Mouse (Mus musculus) intestine, embryonic 16.5 days (tissue): ENCODE measurements at regions not wholly inside any gene's neighbourhood (a gene's known extent, or its start where the extent isn't known, plus 50 kb on each side); places are given as distances from the start of the nearest gene placed in this dataset.

Experiments
- ATAC-seq: fragments of 200-750 bp; cut with Nextera tagmentation; 2 replicates; pipeline ENCODE4 v1.8.0; 2017; ENCODE audit warnings: moderate TSS enrichment, moderate library complexity
- H3K27ac ChIP-seq: fragments of 300-500 bp; sonication (generic); 2 replicates; pipeline ENCODE4 v1.5.1; 2014; ENCODE audit warnings: mild to moderate bottlenecking, low read length
- H3K27me3 ChIP-seq: fragments of 300-500 bp; sonication (generic); replicated peaks from 2 replicates; pipeline ENCODE4 v1.6.1; 2014; ENCODE audit warnings: low read length, control low read depth, mixed read lengths; ENCODE audit not compliant: control insufficient read depth, insufficient read depth
- H3K36me3 ChIP-seq: fragments of 300-500 bp; sonication (generic); 2 replicates; pipeline ENCODE4 v1.6.1; 2014; ENCODE audit warnings: low read length, control low read depth; ENCODE audit not compliant: control insufficient read depth, insufficient read depth
- H3K4me1 ChIP-seq: fragments of 300-500 bp; sonication (generic); 2 replicates; pipeline ENCODE4 v1.6.1; 2014; ENCODE audit warnings: low read length, control low read depth, mixed read lengths; ENCODE audit not compliant: control insufficient read depth, insufficient read depth
- H3K4me2 ChIP-seq: fragments of 300-500 bp; sonication (generic); 2 replicates; pipeline ENCODE4 v1.6.1; 2014; ENCODE audit warnings: low read depth, low read length, control low read depth
- H3K4me3 ChIP-seq: fragments of 300-500 bp; sonication (generic); 2 replicates; pipeline ENCODE4 v1.5.1; 2014; ENCODE audit warnings: mild to moderate bottlenecking, low read length
- H3K9ac ChIP-seq: fragments of 300-500 bp; sonication (generic); 2 replicates; pipeline ENCODE4 v1.6.1; 2014; ENCODE audit warnings: low read depth, low read length
- H3K9me3 ChIP-seq: fragments of 300-500 bp; sonication (generic); 2 replicates; pipeline ENCODE4 v1.6.1; 2016; ENCODE audit warnings: low read length, control low read depth; ENCODE audit not compliant: control insufficient read depth
- WGBS: fragments of 180-500 bp; shearing (Covaris S2); extraction: QIAGEN DNeasy Blood & Tissue Kit; methylation state at CpG from one replicate; pipeline ENCODE4 v1.1.7; 2014; 5-methylcytosine and 5-hydroxymethylcytosine counted together

DNA sequence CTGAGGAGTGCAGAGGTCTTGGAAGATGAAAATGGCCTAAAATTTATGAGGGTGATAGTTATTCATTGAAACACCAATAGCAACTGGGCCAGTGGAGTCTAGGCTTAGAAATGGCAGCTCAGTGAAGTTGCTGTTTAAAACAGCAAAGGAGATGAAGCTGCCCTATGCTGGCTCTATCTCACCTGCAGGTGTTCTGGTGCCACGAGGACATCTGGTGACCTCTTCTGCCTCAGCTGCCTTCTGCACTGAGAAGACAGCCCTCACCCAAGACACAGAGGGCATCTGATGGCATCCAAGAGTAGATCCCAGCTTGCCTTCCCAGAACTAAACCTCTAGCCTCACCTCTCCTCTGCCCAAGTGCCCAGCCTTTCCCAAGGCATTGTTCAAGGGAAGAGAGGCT lies 187.5 kb upstream of the Sdk2 start:
- 72% methylated on average over 1 of the region's 1 CpGs for WGBS
- Histone ChIP-seq H3K27ac (no peak overlapping the region), H3K4me2 (no peak overlapping the region)

DNA sequence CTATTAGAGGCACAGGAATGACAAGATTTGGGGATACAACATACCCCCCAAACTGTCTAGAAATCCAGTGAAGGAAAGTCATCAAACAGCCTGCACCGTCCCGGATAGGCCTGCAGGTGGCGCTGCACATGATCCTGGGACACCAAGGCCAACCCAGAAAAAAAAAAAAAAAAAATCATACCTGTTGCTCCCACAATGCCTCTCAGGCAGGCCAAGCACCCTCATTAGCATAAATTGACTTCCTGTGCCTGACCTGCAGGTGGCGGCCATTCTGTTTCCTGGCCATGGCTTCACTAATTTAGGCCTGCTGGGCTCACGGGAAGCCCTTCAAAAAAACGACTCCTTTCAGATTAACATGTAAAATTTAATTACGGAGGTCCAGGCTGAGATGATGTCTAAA lies 184.8 kb upstream of the Sdk2 start:
- no peaks in the 10 kb centered on the region for H3K9me3 ChIP-seq
- no peak for ATAC-seq
- no peak overlapping the region for H3K4me2 ChIP-seq
- H3K4me1 ChIP-seq = no peaks in the 10 kb centered on the region
- H3K36me3 ChIP-seq = no peaks in the 10 kb centered on the region
- 85% methylated on average over 7 of the region's 7 CpGs for whole genome bisulfite sequencing
- no peak overlapping the region for H3K27ac ChIP-seq
- H3K27me3 ChIP-seq = 0 out of 2 replicates have a peak, but pooled peaks cover 2% of the 10 kb centered on the region
- no peak overlapping the region for H3K4me3 ChIP-seq
- H3K9ac ChIP-seq = no peak overlapping the region

More for the DNA sequence above, 187.5 kb upstream of the Sdk2 start:
- H3K36me3 ChIP-seq = no peaks in the 10 kb centered on the region
- H3K9me3 ChIP-seq = no peaks in the 10 kb centered on the region
- 0 out of 2 replicates have a peak, but pooled peaks cover 2% of the 10 kb centered on the region for H3K27me3 ChIP-seq
- no peaks in the 10 kb centered on the region for H3K4me1 ChIP-seq
- no peak for ATAC-seq
- H3K9ac ChIP-seq = no peak overlapping the region
- H3K4me3 ChIP-seq = no peak overlapping the region

DNA sequence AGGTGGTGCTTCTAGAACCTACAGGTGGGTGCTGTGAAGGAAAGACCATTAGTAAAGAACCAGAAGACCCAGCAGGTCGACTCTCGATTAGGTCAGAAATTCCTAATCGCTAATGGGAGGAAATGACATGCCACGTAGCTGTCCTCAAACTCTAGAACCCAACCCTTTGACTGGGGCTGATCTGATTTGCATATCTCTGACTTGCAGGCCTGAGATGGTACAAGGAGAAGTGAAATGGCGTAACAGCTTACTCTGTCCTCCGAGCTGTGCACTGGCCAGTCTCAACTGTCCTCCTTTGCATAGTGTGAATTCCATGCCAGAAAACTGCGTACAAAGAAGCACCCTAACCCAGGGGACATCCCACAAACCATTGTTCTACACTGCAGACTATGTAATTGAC lies 182.4 kb upstream of the Sdk2 start:
- Histone ChIP-seq H3K4me1 (no peaks in the 10 kb centered on the region), H3K9me3 (no peaks in the 10 kb centered on the region), H3K27me3 (no peaks in the 10 kb centered on the region), H3K9ac (no peak overlapping the region), H3K4me2 (no peak overlapping the region), H3K36me3 (no peaks in the 10 kb centered on the region), H3K27ac (no peak overlapping the region), H3K4me3 (no peak overlapping the region)
- no peak for ATAC-seq
- WGBS = 78% methylated on average over 7 of the region's 7 CpGs

DNA sequence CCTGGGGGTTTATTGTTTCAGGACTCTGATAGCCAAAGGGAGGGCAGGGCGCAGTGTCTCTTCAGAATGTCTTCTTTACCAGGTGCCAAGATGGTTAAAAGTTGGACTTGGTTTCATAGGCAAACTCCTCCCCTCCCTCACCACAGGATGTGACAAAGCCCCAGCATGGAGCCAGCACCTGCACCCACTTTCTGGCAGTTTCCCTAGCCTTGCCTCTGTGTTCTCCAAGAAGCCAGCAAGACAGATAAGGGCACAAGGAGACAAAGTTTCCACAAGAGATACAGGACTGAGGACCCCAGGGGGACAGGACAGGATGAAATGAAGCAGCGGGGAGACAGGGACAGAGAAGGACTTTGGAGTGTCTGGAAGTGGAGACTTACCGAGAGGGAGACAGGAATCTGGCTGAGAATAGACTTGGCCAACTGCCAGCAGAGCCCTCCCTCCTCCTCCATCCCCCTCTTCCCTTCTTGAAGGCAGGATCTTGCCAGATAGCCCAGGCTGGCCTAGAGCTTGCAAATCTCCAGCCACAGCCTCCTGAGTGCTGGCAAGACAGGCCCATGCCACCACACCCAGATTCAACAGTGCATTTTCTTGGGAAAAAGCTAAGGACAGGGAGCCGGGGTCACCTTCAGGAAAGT lies 181.5 kb upstream of the Sdk2 start:
- no peak for ATAC-seq
- no peaks in the 10 kb centered on the region for H3K27me3 ChIP-seq
- H3K36me3 ChIP-seq = no peaks in the 10 kb centered on the region
- no peak overlapping the region for H3K4me2 ChIP-seq
- H3K4me1 ChIP-seq = no peaks in the 10 kb centered on the region
- no peak overlapping the region for H3K4me3 ChIP-seq
- no peak overlapping the region for H3K27ac ChIP-seq
- H3K9me3 ChIP-seq = no peaks in the 10 kb centered on the region
- WGBS = 66% methylated on average over 4 of the region's 4 CpGs
- H3K9ac ChIP-seq = no peak overlapping the region

DNA sequence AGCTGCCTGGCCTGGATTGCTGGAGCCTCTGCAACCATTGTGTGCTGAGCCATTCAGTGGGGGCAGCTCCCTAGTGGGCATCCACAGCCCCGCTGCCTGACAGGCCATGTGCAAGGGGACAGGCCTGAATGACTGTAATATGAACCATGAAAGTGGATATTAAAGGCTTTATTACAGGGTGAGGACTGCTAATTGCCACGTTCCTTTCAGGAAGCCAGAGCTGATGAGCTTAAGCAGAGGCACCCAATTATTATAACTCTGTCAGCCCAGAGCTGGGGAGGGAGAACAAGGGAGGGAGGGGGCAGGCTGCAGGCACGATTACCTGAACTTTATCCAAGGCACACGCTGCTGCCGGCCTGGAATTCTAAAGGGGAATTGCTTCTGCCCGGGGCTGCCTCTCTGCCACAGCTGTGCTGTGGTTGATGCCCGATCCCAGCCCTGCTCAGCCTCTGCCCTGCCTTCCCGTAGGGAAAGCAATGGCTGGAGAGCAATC lies 172.5 kb upstream of the Sdk2 start:
- no peaks in the 10 kb centered on the region for H3K36me3 ChIP-seq
- H3K9me3 ChIP-seq = no peaks in the 10 kb centered on the region
- no peaks in the 10 kb centered on the region for H3K27me3 ChIP-seq
- H3K27ac ChIP-seq = no peak overlapping the region
- H3K4me1 ChIP-seq = no peaks in the 10 kb centered on the region
- no peak overlapping the region for H3K4me3 ChIP-seq
- no peak overlapping the region for H3K4me2 ChIP-seq
- H3K9ac ChIP-seq = no peak overlapping the region
- no peak for ATAC-seq
- 42% methylated on average over 8 of the region's 8 CpGs for WGBS

DNA sequence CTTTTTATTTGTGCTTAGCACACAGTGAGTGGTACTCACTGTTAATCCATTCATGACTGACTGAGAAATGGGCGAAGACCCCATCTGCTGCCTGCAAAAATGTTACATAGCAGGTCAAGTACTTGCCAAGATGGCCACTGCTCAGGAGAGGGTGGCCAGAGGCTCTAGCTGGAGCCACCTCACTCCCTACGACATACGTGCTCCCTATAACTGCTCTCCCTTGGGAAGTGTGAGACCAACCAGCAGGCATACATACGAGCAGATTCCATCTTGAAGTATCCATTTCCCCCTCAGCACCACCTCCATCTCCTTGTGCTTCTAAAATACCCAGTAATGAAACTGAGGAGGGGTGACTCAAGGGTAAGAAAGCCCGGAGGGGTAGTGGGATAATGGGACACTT lies 172.0 kb upstream of the Sdk2 start:
- H3K27me3 ChIP-seq = no peaks in the 10 kb centered on the region
- H3K4me1 ChIP-seq = no peaks in the 10 kb centered on the region
- no peak overlapping the region for H3K9ac ChIP-seq
- no peak for ATAC-seq
- H3K27ac ChIP-seq = no peak overlapping the region
- H3K36me3 ChIP-seq = no peaks in the 10 kb centered on the region
- no peak overlapping the region for H3K4me3 ChIP-seq
- 73% methylated on average over 5 of the region's 5 CpGs for WGBS
- no peaks in the 10 kb centered on the region for H3K9me3 ChIP-seq
- no peak overlapping the region for H3K4me2 ChIP-seq

GRCm38 (mm10) chr11:114238316-114238715 lies 171.5 kb upstream of the Sdk2 start:
- Histone ChIP-seq H3K9me3 (no peaks in the 10 kb centered on the region), H3K4me3 (no peak overlapping the region), H3K27ac (no peak overlapping the region), H3K9ac (no peak overlapping the region), H3K27me3 (no peaks in the 10 kb centered on the region), H3K4me1 (no peaks in the 10 kb centered on the region), H3K4me2 (no peak overlapping the region), H3K36me3 (no peaks in the 10 kb centered on the region)
- ATAC-seq = no peak
- WGBS = 66% methylated on average over 8 of the region's 8 CpGs

GRCm38 (mm10) chr11:114234542-114234910 lies 167.7 kb upstream of the Sdk2 start:
- Histone ChIP-seq H3K9ac (no peak overlapping the region), H3K9me3 (no peaks in the 10 kb centered on the region), H3K27ac (no peak overlapping the region), H3K4me1 (peaks cover 19% of the 10 kb centered on the region), H3K27me3 (no peaks in the 10 kb centered on the region), H3K36me3 (no peaks in the 10 kb centered on the region), H3K4me2 (no peak overlapping the region), H3K4me3 (no peak overlapping the region)
- 76% methylated on average over 1 of the region's 1 CpGs for WGBS
- ATAC-seq = no peak

DNA sequence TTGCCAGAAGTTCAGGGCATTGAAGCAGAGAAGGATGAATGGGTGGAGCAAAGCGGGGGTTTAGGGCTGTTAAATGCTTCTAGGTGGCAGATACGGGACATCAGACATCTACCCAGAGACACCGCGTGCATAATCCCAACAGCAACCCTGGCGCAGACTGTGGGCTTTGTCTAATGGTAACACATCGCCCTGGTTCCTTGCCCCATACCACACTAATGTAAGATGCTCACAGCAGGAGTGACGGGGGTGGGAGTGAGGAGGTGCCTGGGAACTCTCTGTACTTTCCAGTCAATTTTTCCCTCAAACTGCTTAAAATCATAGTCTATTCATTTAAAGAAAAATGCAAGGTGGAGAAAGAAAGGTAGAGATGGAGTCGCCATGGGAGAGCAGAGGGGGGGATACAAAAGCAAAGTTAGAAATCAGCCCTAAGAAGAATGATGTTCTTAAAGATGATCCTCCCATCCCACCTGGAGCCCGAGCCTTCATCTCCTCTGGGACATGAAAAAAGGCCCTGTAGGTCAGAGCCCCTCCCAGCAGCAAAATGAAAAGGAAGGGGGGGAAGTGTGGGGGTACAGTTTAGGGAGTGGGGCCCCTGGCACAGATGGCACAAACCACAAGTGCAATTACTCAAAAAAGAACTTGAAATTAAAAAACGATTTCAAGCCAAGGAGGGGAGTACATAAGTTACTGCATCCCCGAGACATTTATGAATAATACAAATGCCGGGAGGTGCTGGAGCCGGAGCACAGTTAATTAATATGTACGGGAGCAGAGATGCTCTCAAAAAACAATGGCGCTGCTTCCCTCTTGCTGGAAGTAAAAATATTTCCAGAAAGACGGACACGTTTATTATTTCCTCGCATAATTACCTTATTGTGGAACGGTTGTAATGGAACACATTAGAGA lies 167.0 kb upstream of the Sdk2 start:
- no peak overlapping the region for H3K27ac ChIP-seq
- H3K9ac ChIP-seq = no peak overlapping the region
- no peaks in the 10 kb centered on the region for H3K27me3 ChIP-seq
- H3K4me3 ChIP-seq = no peak overlapping the region
- WGBS = 85% methylated on average over 19 of the region's 19 CpGs
- H3K4me1 ChIP-seq = peaks cover 19% of the 10 kb centered on the region
- H3K36me3 ChIP-seq = no peaks in the 10 kb centered on the region
- H3K9me3 ChIP-seq = no peaks in the 10 kb centered on the region
- no peak for ATAC-seq
- no peak overlapping the region for H3K4me2 ChIP-seq
